Mouse (Mus musculus) heart, adult 9 months (tissue): ENCODE results near the gene Gm45716.
"Not testable (repeated sequence)": the region's sequence is repeated elsewhere in the genome, so short reads cannot be mapped to it uniquely, and the experiment has no call there.

Experiments
- DNase-seq, 2 experiments: peaks; one replicate each; pipeline ENCODE4 v3.0.0; 2022; ENCODE audit warnings: low spot score in 2 of 2

Gm45716 gene

DNA sequence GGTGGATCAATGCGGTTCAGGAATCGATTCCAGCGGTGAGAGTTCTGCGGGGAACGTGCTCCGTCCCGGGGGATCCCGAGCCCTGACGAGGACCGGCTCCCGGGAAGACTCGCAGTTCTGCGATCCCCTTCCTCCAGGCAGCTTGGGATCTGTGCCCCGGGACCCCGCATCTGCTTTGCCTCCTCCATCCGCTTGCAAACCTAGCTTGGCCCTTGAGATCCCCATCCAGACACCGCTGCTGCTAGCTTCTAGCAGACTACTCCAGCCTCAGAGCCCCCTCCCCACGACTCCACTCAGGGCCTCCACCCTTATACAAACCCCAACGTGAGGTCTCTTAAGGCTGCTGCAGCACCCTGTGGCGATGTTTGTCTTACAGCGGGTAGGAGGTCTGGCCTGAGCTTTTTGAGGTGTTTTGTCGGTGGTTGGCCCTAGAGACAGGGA, 62.2 kb downstream of the Gm45716 start:
- DNase-seq, result no peak

DNA sequence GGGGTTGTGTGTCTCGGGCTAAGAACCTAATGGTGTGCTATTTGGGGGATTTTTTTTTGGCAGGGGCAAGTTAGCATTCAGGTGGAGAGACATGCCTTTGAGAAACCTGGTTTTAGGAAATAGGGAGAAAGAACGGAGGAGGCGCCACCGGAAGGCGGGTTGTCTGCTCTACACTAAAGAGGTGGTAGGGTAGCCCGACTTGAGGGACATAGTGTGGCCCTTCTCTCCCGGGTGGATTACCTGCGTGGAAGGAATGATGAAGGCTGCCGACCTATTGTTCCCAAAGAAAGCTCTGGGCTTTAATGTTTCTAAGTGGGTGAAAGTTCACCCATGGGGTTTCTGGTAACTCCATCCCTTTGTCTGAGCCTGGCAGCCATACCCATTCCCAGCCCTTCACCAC, 62.7 kb downstream of the Gm45716 start:
- peak in 1 of 2 experiments; percentile 38 for DNase-seq

DNA sequence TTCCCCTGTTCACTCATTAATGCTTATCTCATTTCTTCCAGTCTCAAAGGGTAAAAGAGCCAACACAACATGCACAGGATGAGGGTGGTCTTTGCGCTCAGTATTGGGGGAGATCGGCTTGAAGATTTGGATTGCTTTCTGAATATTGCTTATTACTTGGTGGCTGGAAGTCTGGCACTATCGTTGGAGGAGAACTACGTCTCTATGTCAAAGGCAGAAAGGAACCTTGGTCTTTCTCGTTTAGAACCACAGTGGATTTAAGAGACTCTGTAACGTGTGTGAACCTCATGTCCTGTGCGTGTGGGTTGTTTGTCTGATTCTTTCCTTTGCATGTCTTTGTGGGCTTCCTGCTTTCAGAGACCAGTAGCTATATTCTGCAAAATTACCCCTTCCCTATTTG, 63.2 kb downstream of the Gm45716 start:
- DNase-seq, result no peak

DNA sequence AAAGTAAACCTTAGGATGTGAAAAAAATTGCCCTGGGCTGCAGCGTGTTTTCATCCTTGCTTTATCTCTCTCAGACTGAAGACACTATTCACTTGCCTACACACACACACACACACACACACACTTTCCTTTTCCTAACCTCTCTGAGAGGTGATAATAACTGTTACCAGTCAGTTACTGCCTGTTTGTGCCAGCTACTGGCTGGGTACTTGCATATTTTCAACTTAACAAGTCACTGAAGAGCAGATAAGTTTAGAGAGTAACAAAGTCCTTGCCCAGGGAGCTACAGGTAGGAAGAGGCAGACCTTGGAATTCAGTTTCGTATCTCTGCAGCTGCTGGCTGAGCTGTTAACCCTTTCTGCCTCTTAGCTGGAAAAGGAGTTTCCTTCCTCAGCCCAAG, 64.4 kb downstream of the Gm45716 start:
- DNase-seq, result peak; percentile 31 to 35

DNA sequence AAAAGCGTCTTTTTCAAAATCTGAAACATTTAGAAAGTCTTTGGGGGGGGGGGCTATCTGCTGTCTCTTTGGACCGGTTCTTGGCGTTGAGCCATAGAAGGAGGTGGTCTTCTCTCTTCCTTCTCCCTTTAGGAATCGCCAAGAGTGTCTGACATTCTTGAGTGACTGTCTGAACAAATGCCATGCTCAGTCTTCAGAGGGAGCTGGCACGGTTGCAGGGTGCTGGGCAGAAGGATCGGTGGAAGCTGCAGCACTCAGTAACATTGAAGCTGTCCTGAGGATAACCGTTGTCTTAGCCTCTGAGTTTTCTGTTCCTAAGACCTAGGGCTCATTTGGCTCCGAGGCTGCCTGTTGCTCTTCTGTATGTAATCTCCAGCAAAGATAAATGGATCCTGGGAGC, 64.9 kb downstream of the Gm45716 start:
- no peak for DNase-seq

DNA sequence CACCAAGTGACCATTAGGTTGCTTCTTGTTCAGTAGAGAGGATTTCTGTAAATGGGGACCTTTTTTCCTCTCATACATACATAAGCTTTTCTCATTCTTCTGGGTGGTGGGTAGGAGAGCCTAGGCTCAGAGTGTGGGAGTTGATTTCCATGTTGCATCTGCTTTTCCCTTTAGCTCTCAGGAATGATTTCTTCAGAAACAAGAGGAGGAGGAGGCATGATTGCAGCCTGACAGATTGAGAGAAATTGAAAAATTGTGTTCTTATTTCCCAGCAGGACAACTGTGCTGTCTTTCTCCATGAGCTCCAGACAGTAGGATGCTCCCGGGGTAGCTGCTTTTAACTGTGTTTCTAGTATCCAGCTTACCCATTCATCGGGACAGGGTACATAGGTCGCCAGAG, 67.1 kb downstream of the Gm45716 start:
- no peak for DNase-seq

DNA sequence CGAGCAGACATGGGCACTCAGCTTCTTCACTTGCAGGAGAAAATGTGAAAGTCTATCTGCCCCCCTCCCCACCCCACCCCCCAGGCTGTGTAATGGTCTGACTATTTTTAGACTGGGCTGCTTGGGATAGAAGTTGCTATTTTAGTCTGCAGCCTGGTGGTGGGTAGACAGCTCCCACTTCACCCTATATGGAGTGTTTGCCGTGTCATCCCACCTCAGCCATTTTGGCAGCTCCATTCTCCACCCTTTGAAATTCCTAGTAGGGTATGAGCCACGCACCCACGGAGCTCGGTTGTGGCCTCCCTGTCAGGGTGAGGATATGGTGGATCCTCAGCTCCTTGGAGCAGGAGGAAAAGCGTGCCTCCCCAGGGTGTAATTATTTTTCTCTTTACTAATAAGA, 68.2 kb downstream of the Gm45716 start:
- peak; percentile 44 to 60 for DNase-seq

DNA sequence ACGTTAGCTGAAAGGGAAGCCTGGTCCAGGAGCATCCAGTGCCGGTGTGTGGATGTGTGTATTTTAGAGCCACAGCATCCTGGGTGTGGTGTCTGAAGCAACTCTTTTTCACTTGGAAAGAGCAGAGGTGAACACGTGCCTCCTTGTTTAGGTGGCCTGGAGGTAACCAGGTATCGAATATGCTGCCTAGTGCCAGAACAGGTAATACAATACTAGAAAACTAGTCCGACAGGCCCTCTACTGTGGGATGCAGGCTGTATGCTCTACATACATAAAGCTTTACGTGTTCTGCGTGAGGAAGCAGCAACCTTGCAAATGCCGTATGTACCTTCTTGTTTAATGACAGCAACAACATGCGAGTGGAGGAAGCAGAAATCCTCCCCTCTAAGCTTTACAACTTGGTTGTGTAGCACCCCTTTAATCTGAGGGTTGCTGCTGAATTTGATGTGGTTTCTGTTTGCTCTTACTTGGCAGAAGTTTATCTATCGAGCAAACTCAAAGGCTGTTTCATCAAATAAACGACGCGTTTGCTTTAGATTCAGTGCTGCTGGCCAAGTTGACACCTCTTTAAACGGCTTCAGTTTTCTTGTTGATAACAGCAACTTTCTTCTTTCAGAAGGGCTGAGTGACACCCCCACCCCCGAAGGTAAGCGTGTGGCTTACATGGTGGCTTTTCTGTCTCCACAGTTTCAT, 69.5 kb downstream of the Gm45716 start:
- no peak for DNase-seq

DNA sequence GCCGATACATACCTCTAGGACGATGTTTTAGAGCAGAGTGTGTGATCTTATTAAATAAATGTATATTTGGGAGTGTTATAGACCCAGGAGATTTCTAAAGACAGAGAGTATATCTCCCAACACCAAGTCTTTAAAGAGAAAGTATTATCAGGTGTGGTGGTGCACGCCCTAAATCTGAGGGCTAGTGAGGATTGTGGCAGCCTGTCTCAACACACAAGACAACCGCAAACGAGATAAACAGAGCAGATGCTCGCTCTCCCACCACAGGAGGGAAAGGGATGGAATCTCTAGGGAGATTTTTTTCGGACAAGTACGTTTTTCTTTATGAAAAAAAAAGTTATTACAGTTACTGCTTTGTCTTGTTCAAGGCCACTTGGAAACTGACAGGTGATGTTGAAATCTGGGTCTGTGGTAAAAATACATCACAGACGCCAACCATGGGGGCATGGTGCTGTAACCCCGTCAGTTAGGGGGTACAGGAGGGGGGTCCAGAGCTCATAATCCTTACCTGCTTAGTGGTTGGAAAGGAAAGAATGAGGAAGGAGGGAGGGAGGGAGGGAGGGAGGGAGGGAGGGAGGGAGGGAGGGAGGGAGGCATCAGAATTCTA, 70.9 kb downstream of the Gm45716 start:
- DNase-seq, result no peak

DNA sequence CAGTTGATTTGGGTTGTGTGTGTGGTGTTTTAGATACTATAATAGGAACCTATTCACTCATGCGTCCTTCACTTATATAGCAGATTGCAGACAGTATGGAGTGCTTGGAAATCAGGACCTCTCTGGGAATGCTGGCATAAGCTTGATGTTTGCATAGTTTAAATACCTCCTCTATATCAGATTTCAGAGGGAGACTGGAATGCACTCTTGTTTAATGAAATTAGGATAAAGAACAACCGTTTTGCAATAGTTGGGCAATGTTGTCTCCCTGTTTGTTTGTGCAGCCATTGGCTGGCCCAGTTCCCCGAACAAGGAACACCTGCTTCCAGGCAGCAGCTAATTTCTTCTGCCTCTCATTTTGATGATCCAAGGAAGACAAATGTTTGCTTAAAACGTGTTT, 71.6 kb downstream of the Gm45716 start:
- DNase-seq, result no peak

DNA sequence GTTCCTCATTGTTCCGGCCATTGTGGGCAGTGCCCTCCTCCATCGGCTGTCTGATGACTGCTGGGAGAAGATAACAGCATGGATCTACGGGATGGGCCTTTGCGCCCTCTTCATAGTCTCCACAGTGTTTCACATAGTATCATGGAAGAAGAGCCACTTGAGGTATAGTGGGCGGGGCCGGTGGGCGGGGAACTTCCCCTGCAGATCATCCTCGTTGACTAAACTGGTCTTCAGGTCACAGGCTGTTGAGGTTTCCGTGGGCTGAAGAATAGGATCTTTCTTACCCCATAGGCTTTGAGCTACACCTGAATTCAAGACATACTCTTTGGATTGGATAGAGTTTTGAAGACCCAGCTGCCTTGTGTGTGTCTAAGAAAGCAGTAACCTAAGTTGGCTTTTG, 72.3 kb downstream of the Gm45716 start:
- no peak for DNase-seq

DNA sequence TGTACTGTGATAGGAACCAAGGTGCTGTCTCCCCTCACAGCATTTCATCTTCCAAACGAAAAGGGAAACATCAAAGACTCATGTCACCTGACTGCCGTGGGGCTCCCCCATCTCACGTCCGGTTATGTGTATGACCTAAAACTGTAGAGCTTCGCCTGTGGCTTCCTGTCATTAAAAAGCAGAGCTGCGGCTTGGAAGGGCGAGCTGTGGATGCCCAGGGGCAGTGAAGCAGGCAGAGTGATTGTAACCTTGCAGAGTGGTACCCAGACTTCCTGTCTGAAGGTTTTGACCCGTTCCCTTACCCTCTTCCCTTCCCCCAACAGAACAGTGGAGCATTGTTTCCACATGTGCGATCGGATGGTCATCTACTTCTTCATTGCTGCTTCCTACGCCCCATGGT, 76.7 kb downstream of the Gm45716 start:
- DNase-seq, result no peak

DNA sequence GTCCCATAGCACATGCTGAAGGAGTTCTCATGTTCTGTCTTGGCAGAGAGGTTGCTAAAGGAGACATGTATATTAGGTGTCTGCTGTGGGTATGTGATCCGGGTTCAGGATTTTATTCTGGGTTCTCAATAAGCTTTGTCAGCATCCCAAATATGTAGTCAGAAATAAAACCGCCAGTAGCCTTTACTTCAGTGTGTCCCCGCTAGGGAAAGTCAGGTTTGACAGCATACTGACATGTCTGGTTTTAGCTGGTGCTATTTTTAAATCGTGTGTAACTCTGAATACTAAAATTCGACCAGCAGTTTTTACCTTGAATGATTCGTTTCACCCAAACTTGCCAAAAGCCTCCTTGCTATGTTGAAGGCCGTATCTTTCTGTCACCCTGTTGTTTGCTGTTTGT, 78.1 kb downstream of the Gm45716 start:
- no peak for DNase-seq

DNA sequence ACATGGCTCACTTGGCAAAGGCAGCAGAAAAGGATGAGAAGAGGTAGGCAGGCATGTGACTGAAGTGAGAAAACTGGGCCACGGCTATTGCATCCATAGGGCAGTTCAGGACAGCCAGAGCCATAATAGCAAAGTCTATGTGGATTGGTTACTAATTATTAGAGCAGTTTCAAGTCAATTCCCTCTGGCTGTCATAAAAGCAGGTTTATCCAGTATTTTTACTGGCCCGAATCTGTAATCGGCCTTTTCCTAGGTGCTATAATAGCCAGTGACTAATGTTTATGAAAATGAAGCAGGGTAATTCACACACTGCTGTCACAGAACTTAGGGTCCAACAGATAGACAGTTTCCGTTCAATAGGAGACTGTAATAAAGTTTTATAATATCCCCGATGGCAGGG, 81.5 kb downstream of the Gm45716 start:
- DNase-seq, result no peak

DNA sequence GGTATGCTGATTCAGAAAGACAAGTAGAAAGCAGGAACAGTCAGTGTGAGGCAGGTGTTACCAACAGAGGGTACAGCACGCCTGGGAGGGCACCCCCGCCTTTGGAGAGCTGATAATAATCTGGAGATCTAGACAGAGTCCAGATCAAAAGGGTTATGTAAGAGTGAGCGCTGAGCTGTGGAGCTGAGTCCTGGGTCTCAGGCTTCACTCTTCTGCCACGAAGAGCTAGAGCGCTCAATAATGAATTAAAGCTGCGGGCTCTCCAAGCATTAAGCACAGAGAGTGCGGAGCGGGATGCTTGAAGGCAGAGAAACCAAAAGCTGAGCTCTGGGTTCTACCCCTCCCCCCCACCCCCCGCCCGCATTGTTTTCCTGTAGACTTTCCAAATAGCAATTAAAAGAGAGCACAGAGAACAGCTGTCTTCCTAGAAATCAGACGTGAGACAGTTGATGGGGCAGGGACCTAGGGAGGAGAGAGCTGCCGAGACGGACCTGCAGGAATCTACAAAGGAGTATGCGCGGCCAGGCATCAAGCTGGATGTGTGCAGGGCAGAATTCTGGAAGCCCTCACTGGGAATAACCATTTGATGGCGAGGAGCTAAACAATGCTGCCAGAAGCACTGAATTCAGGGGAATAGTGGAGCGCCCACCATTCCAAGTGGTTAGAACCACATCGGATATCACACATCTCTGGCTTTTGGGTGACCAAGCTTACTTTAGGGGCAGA, 82.1 kb downstream of the Gm45716 start:
- no peak for DNase-seq

DNA sequence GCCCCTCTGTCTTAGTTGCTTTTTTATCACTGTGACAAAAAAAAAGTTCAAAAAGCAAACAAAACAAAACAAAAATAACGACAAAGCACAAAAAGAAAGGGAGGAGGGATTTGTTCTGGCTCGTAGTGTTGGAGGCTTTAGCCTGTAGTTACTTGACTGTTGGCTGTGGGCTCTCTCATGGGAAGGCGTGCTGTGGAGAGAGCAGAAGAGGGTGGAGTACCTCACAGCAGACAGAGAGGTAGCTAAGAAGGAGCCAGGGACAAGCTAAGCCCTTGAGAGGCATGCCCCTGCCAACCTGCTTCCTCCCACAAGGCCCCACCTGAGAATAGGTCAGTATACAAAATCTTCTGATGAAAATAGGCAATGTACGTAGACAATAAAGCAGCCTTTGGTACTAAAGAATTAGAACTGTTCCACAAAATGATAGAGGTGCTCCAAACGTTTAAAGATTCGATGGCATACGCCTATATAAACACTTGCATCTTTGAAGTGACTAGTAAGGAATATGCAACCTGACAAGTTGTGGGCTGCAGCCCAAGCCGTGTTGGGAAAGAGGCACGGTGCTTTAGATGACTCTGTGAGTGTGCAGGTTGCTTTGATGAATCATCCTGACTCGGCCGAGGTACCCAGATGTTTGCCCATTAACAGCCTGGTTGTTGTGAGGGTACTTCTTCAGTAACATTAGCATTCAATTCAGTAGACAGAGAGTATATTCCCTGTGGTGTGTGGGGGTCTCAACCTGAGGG, 82.8 kb downstream of the Gm45716 start:
- no peak for DNase-seq

DNA sequence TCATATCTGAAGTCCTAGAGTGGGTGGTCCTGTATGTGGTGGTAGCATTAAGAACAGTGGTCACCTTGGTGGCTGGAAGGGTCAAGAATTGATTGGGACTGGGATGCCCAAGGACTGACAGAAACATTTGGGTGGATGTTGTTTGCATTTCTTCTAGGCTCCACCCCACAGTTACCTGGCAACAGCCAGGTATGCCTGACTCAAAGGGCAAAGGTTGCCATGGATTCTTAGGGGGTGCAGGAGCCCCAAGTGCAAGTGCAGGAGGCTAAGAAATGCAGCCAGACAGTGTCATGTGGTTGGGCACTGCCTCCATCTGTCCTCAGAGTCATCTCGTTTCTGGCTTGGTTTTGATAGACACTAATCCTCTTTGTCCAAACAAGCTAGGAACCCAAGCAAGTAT, 86.7 kb downstream of the Gm45716 start:
- no peak for DNase-seq

DNA sequence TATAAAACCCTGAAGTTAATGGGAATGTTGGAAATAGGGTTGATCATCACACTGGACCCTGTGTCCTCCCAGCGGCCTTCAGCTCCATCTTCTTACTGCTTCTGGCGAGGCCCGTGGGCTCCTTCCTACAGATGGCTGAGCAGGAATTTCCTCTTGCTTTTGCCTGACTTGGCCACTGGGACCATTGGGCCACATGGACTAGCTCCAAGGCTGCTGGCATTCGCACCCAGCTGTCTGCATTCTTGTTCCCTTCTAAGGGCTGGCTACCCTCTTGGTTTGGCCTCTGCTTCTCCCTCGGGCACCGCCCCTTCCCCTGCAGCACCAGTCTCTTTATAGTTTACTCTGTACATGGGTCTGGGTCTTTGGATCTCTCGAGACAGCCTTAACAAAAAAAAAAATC, 88.2 kb downstream of the Gm45716 start:
- DNase-seq, result peak; percentile 24 to 61

DNA sequence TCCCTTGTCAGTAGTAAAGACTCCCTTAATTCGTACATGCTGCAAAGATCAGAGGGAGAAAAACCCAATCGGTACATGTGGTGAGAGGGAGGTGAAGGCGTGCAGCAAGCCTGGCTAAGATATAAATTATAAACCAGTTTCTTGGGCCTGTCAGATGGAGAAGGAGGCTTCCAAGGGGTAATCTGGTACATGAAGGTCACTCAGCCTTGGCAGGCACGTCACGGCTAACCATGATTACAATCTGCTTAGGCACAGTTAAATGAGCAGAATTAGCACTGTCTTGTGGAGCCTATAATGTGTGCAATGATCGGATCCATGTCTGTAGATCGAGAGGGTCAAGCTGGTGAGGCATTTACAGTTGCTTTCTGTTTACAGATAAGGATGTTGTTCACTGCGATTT, 88.7 kb downstream of the Gm45716 start:
- no peak for DNase-seq

DNA sequence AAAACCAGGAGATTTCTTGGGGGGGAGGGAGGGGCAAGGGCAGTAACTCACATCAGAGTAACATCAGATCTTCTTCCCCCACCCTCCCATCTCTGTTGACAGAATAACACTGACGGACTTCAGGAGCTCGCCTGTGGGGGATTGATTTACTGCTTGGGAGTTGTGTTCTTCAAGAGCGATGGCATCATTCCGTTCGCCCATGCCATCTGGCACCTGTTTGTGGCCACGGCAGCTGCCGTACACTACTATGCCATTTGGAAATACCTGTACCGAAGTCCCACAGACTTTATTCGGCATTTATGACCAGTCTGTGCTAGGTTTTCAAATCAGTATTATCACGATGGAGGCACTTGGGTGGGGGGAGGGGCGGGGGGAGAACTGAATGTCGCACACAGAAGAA, 89.1 kb downstream of the Gm45716 start:
- DNase-seq, result no peak

DNA sequence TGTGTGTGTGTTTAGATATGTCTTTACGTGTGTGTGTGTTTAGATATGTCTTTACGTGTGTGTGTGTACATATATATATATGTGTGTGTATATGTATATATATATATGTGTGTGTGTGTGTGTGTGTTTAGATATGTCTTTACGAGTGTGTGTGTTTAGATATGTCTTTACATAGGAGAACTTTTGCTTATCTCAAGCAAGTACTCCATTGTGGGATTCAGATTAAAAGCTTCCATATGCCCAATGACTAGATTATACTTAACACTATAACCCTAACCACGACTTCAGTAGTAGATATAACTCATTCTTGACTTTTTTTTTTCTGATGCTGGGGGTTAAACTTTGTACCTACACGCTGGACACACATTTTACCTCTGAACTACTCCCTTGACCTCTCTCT, 92.6 kb downstream of the Gm45716 start:
- DNase-seq, result no peak

DNA sequence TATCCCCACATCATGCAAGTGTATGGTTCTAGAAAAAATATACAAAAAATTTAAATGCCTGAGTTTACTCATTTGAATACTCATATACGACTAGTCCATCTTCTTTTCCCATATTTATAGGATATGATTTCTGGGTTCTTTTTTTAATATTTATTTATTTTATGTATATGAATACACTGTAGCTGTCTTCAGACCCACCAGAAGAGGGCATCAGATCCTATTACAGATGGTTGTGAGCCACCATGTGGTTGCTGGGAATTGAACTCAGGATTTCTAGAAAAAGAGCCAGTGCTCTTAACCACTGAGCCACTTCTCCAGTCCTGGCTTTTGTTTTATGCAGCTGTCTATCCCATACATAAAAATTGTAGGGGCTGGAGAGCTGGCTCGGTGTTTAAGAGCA, 94.5 kb downstream of the Gm45716 start:
- not testable (repeated sequence) for DNase-seq
